ENCODE assay signal across 10 mouse cellular contexts in genomic region chr2:28585043-28585571, GRCm38 (mm10). TPM values are rescaled to one million over a fixed set of nuclear protein-coding genes. Genes with fewer than 3 reads are reported as not detected.
DNase-seq lines count a peak whose midpoint lies in the region; ATAC-seq and TF ChIP-seq lines count a peak whose summit lies in the region.
"Had no signal": no experiment of that assay in that cellular context is flagged by ENCODE, and none has a peak within 500 bp of the region (broad histone marks: within the 10 kb centered on the region; RNA-seq: fewer than 3 reads in every experiment).

No protein-coding gene starts in this region.

- no peak overlapping the region for H3K27ac ChIP-seq in heart, embryonic 10.5 days
- no peak overlapping the region for H3K27ac ChIP-seq in midbrain, postnatal 0 days (ENCODE audit: low read depth, low read length)
- H3K27ac ChIP-seq: embryonic facial prominence, embryonic 12.5 days; stomach, embryonic 15.5 days had no signal

- peaks cover 10% of the 10 kb centered on the region for H3K36me3 ChIP-seq in heart, embryonic 10.5 days
- 0 out of 2 replicates have a peak, but pooled peaks cover 4% of the 10 kb centered on the region for H3K36me3 ChIP-seq in midbrain, postnatal 0 days (ENCODE audit: insufficient read depth, low read length)
- H3K36me3 ChIP-seq: stomach, embryonic 15.5 days had no signal

- WGBS in heart, embryonic 10.5 days, result 20% methylated on average over 6 of the region's 6 CpGs
- 20% methylated on average over 6 of the region's 6 CpGs for WGBS in midbrain, postnatal 0 days

- H3K4me3 ChIP-seq in heart, embryonic 10.5 days, result no peak overlapping the region
- no peak overlapping the region for H3K4me3 ChIP-seq in midbrain, postnatal 0 days (ENCODE audit: low read depth, low read length)
- H3K4me3 ChIP-seq: embryonic facial prominence, embryonic 12.5 days; stomach, embryonic 15.5 days had no signal

- H3K9me3 ChIP-seq in heart, embryonic 10.5 days, result no peaks in the 10 kb centered on the region
- no peaks in the 10 kb centered on the region for H3K9me3 ChIP-seq in midbrain, postnatal 0 days (ENCODE audit: low read length)
- H3K9me3 ChIP-seq: embryonic facial prominence, embryonic 12.5 days; stomach, embryonic 15.5 days had no signal

- no peak overlapping the region for H3K4me2 ChIP-seq in midbrain, postnatal 0 days (ENCODE audit: low read depth, low read length, poor library complexity, severe bottlenecking)
- H3K4me2 ChIP-seq: embryonic facial prominence, embryonic 12.5 days; stomach, embryonic 15.5 days had no signal

- peak; percentile 100 for TF ChIP-seq CTCF in midbrain, postnatal 0 days (IDR thresholded peaks at IDR 0.05)

- H3K27me3 ChIP-seq in heart, embryonic 10.5 days (ENCODE audit: insufficient read depth, poor library complexity, severe bottlenecking), result peaks cover 6% of the 10 kb centered on the region; the same call in 1 of the 2 replicates
- H3K27me3 ChIP-seq in midbrain, postnatal 0 days (ENCODE audit: insufficient read depth, low read length), result no peaks in the 10 kb centered on the region
- H3K27me3 ChIP-seq: embryonic facial prominence, embryonic 12.5 days; stomach, embryonic 15.5 days had no signal

- peaks cover 15% of the 10 kb centered on the region; the same call in 1 of the 2 replicates for H3K4me1 ChIP-seq in heart, embryonic 10.5 days
- peaks cover 3% of the 10 kb centered on the region for H3K4me1 ChIP-seq in midbrain, postnatal 0 days (ENCODE audit: insufficient read depth, low read length)

- DNase-seq in heart, adult 9 months (ENCODE audit: low spot score in 2 of 2), result peak; percentile 61 to 78
- no peak for DNase-seq in heart, embryonic 10.5 days (ENCODE audit: low spot score)
- DNase-seq in cerebellum, postnatal 36 days, result peak; percentile 79 to 84
- peak; percentile 22 for DNase-seq in gonadal fat pad, adult 2 months (ENCODE audit: low read depth)
- peak; percentile 64 for DNase-seq in left cerebral cortex, adult 11 months (ENCODE audit: low spot score)
- DNase-seq in midbrain, postnatal 0 days (ENCODE audit: low spot score), result peak; percentile 87
- DNase-seq in spleen, postnatal 36 days (ENCODE audit: low spot score in 2 of 2), result peak; percentile 76 to 84

- no peak overlapping the region for H3K9ac ChIP-seq in midbrain, postnatal 0 days (replicated peaks; ENCODE audit: low read length, poor library complexity, severe bottlenecking)
- H3K9ac ChIP-seq: embryonic facial prominence, embryonic 12.5 days; stomach, embryonic 15.5 days had no signal

- ATAC-seq in activated CD4-positive, CD25-positive, alpha-beta regulatory T cell, adult 4 months, result peak; percentile 57
- ATAC-seq in midbrain, postnatal 0 days (ENCODE audit: low FRiP score), result no peak

RNA-seq across cellular contexts. Expression of gene Gtf3c5, which starts 1.6 kb away (rescaled TPM):
- polyA plus RNA-seq in heart, embryonic 10.5 days (2016; fragmentation: Nextera tagmentation; extraction: Ambion mirVana), result 37.0 and 45.2 TPM in 2 replicates
- polyA plus RNA-seq in activated CD4-positive, CD25-positive, alpha-beta regulatory T cell, adult 4 months (2017; shearing (Covaris generic)), result 10 to 100 TPM; 12.5 to 20.3 TPM
- polyA plus RNA-seq in gonadal fat pad, adult 2 months (2012; rRNA removed), result 17.3 and 18.2 TPM in 2 replicates
- total RNA-seq in midbrain, postnatal 0 days (2014; rRNA removed), result 23.3 and 26.7 TPM in 2 replicates
- 29.3 and 33.5 TPM in 2 replicates for polyA plus RNA-seq in midbrain, postnatal 0 days (2015; fragmentation: Nextera tagmentation; extraction: Ambion mirVana)

RNA-seq across cellular contexts. Expression of gene Cel, which starts 21.9 kb away (rescaled TPM):
- not detected in 2 replicates for polyA plus RNA-seq in heart, embryonic 10.5 days (2016; fragmentation: Nextera tagmentation; extraction: Ambion mirVana)
- not detected for polyA plus RNA-seq in activated CD4-positive, CD25-positive, alpha-beta regulatory T cell, adult 4 months (2017; shearing (Covaris generic))
- 0.48 and 1.6 TPM in 2 replicates for polyA plus RNA-seq in gonadal fat pad, adult 2 months (2012; rRNA removed)
- total RNA-seq in midbrain, postnatal 0 days (2014; rRNA removed), result not detected in 2 replicates
- not detected in 2 replicates for polyA plus RNA-seq in midbrain, postnatal 0 days (2015; fragmentation: Nextera tagmentation; extraction: Ambion mirVana)
- polyA plus RNA-seq: embryonic facial prominence, embryonic 12.5 days had no signal

RNA-seq across cellular contexts. Expression of gene Gfi1b, which starts 36.7 kb away (rescaled TPM):
- polyA plus RNA-seq in heart, embryonic 10.5 days (2016; fragmentation: Nextera tagmentation; extraction: Ambion mirVana), result 11.0 and 12.2 TPM in 2 replicates
- polyA plus RNA-seq in activated CD4-positive, CD25-positive, alpha-beta regulatory T cell, adult 4 months (2017; shearing (Covaris generic)), result under 1 TPM; 0.20 to 0.85 TPM
- 2.1 and 3.0 TPM in 2 replicates for polyA plus RNA-seq in gonadal fat pad, adult 2 months (2012; rRNA removed)
- not detected in 2 replicates for total RNA-seq in midbrain, postnatal 0 days (2014; rRNA removed)
- polyA plus RNA-seq in midbrain, postnatal 0 days (2015; fragmentation: Nextera tagmentation; extraction: Ambion mirVana), result not detected in 2 replicates

RNA-seq across cellular contexts. Expression of gene Tsc1, which starts 55.9 kb away (rescaled TPM):
- 17.8 and 23.8 TPM in 2 replicates for polyA plus RNA-seq in heart, embryonic 10.5 days (2016; fragmentation: Nextera tagmentation; extraction: Ambion mirVana)
- 10 to 100 TPM; 13.9 to 16.2 TPM for polyA plus RNA-seq in activated CD4-positive, CD25-positive, alpha-beta regulatory T cell, adult 4 months (2017; shearing (Covaris generic))
- polyA plus RNA-seq in gonadal fat pad, adult 2 months (2012; rRNA removed), result 28.7 and 29.3 TPM in 2 replicates
- 41.3 and 42.9 TPM in 2 replicates for total RNA-seq in midbrain, postnatal 0 days (2014; rRNA removed)
- 19.5 and 22.9 TPM in 2 replicates for polyA plus RNA-seq in midbrain, postnatal 0 days (2015; fragmentation: Nextera tagmentation; extraction: Ambion mirVana)
